Mouse (Mus musculus) heart, postnatal 36 days (tissue): ENCODE measurements around the gene Lrrc39. TPM values are rescaled to one million over a fixed set of nuclear protein-coding genes. Genes with fewer than 3 reads are reported as not detected.
A peak's percentile ranks its signal among the peaks of the same experiment; 100 is the strongest.
"Not testable (repeated sequence)": the region's sequence is repeated elsewhere in the genome, so short reads cannot be mapped to it uniquely, and the experiment has no call there.

ENCODE experiments used
- DNase-seq, 2 experiments: peaks; one replicate each; pipeline ENCODE4 v3.0.0; 2021 to 2022
- intact Hi-C: fragments of 180-260 bp; cut with DNase I; formaldehyde crosslinking; loops from one replicate; pipeline ENCODE4 v1.15.1; 2025
- total RNA-seq, 2 experiments: library from RNA; stranded (reverse); gene quantifications; 2 replicates each; pipeline ENCODE4 v1.2.3; 2021

Lrrc39 gene
- 10 to 100 TPM; 74.1 to 75.1 TPM for total RNA-seq

- DNase-seq = peak in 1 of 2 experiments; percentile 16
- intact Hi-C loops = loop anchor here (2.0 kb wide), 1 partner anchor 54 kb away; the partner anchor contains the start of gene Rtca
Observed at GRCm38 (mm10) chr3:116562408-116563094, at the start of gene Lrrc39. Gene Lrrc39 (plus strand): TSS chr3:116562973.

GRCm38 (mm10) chr3:116520141-116520761 is 42.5 kb upstream of the Lrrc39 start:
- intact Hi-C loops = no loop called here
- no peak for DNase-seq

DNA sequence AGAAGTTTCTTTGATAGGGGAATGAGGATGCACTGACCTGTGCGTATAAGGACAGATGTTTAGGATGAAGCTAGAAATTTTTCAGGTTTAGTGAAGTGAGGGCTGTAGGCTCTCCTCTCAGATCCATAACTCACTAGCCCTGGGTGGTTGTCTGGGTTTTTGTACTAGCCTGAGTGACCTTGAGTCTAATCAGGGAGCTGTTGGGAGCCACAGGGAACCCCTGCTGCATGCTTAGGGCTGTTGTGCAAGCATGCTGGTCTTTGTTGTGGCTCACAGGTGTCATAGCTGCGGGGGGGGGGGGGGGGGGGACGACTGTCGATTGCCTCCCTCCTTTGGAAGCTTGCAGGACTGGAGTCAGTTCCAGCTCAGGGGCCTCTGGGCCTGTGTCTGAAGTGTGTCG is 33.0 kb upstream of the Lrrc39 start:
- intact Hi-C loops = no loop called here
- DNase-seq = no peak

DNA sequence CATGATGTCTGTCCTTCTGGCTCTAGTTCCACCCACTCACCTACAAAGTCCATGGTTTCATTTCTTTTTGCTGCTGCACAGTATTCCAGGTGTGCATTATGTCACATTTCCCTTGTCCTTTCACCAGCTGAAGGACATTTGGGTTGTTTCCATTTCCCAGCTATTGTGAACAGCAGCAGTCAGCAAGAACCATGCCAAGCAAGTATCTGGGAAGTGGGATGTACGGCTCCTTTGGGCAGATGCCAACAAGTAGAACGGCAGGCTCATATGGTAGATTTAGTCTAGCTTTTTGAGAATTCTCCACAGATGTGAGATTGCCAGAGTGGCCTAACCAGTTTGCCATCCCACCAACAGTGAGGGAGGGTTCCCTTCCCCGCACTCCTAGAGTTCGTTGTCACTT is 31.9 kb upstream of the Lrrc39 start:
- no peak for DNase-seq
- intact Hi-C loops = no loop called here

- peak; percentile 50 to 56 for DNase-seq
Observed at GRCm38 (mm10) chr3:116536428-116537199, 26.2 kb upstream of the Lrrc39 start.

DNA sequence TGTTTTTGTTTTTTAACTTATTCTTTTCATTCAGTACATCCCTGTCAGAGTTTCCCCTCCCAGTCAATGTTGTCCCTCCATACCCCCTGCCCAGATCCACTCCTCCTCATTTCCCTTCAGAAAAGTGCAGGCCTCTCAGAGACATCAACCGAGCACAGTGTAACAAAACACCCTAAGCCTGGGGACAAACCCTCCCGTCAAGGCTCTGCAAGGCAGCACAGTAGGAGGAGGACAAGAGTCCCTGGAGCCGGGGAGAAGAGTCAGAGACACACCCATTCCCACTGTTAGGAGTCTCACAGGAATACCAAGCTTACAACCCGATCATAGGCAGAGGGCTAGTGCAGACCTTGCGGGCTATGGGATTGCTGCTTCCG is 25.6 kb upstream of the Lrrc39 start:
- intact Hi-C loops = no loop called here
- no peak for DNase-seq

More at GRCm38 (mm10) chr3:116536428-116537199, 26.2 kb upstream of the Lrrc39 start:
- intact Hi-C loops = no loop called here

- no peak for DNase-seq
- intact Hi-C loops = no loop called here
Observed at GRCm38 (mm10) chr3:116542070-116542469, 20.7 kb upstream of the Lrrc39 start.

DNA sequence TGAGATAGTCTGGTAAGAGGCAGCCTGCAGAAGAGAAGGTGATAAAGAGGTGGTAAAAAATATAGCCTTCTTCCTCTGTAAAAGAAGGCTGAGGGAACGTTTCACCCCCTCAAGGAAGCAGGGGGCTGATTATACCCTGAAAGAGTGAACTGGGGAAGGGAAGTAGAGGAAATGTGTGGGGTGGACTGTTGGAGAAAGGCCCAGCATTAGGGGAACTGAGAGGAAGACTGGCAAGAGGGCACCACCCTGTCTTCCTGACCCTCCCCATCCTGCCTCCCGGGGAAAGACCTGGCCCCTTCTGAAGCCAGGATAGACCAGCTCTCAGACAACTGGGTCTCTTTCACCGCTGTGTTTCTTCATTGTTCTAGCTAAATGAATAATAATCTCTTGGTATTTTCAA is 20.2 kb upstream of the Lrrc39 start:
- DNase-seq = no peak
- intact Hi-C loops = no loop called here

DNA sequence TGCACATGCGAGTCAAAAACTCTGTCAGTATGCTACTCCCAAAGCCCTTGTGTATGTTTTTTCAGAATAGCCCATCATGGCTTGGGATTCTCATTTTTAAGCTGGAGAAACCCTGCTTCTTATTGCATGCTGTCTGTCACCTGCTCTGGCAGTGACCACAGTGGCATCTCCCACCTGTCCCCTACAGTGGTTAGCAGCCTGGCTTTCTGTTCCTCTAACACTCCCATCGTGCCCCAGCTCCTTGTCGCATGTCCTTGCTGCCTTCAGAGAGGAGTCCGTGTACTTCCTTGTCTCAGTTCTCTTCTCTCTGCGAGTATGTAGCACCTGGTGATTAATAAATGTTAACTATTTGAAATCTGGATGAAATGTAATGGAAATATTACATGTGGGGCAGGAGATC is 15.3 kb upstream of the Lrrc39 start:
- intact Hi-C loops = no loop called here
- no peak for DNase-seq

DNA sequence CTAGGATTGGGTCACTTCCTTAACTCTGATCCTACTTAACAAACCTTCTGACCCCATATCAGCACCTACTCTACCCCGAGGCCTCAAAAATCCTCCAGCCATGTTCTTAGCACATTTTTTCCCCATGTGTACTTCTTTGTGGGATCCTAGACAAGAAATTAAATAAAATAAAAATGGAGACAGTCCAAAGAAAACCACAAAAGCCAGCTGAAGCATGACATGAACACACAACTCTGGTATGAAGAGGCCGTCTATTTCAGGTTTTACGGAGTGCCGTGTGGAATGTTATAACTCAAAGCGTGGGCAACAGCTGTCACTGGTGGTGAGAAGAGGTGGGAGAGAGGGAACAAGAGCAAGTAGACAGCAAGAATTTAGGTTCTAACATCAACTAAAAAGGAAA is 11.4 kb upstream of the Lrrc39 start:
- intact Hi-C loops = no loop called here
- DNase-seq = no peak

DNA sequence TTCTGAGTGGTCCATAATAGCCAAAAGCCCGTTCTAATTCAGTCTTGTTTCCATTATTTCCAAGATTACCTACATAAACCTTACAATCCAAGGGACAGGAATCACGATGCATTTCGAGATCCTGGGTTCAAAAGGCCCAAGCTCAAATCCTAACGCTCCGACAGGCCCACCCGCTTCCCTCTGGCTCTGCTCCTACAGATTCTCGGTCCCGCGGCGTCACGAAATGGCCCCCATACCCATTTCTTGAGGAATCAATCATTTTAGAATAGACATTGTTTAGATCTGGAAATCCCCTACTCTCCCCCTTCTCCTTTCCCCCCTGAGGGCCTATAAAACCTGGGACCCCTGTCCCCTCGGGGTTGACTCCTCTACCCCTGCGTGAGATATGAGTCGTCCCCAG is 1.5 kb upstream of the Lrrc39 start:
- intact Hi-C loops = not testable (repeated sequence)
- DNase-seq = peak in 1 of 2 experiments; percentile 39

- intact Hi-C loops = loop anchor here (2.0 kb wide), 1 partner anchor 54 kb away; the partner anchor contains the start of gene Rtca
- DNase-seq = no peak
Observed at GRCm38 (mm10) chr3:116563095-116563492, 321 bp downstream of the Lrrc39 start.

GRCm38 (mm10) chr3:116570628-116571027 is 7.9 kb downstream of the Lrrc39 start:
- intact Hi-C loops = no loop called here
- no peak for DNase-seq

DNA sequence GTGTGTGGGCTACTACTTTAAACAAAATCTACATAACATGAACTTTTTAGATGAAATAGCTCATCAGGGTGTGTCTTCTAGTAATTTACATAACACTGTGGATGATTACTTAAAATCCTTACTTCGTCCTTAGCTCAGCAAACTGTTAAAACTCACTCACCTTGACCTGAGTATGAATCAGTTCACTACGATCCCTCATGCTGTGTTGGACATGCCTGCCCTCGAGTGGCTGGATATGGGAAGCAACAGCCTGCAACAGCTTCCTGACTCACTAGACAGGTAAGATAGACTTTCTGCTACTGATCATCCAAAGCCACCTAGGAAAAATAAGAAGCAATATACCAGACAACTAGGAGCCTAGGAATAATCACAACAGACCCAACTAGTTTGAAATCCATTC is 14.5 kb downstream of the Lrrc39 start:
- intact Hi-C loops = loop anchor here (5.0 kb wide), 1 partner anchor 70 kb away; the partner anchor contains the start of gene Rtca
- no peak for DNase-seq

DNA sequence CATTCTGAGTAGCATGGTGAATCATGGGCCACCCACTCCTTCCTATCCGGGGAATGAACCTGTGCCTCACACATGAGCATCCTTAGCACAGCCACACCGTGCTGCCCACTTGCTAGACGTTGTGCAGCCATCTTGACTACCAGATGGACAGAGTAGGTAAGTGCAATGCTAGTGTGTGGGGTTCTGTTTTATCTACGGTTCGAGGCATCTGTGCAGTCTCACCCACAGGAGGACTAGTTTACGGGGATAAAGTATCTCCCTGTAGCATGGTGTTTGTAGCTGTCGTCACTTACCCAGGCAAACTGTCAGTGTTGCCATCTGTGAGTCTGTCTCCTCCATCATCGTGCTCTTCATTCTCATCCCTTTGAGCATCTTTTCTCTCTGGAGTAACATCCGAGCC is 19.4 kb downstream of the Lrrc39 start:
- intact Hi-C loops = no loop called here
- no peak for DNase-seq

DNA sequence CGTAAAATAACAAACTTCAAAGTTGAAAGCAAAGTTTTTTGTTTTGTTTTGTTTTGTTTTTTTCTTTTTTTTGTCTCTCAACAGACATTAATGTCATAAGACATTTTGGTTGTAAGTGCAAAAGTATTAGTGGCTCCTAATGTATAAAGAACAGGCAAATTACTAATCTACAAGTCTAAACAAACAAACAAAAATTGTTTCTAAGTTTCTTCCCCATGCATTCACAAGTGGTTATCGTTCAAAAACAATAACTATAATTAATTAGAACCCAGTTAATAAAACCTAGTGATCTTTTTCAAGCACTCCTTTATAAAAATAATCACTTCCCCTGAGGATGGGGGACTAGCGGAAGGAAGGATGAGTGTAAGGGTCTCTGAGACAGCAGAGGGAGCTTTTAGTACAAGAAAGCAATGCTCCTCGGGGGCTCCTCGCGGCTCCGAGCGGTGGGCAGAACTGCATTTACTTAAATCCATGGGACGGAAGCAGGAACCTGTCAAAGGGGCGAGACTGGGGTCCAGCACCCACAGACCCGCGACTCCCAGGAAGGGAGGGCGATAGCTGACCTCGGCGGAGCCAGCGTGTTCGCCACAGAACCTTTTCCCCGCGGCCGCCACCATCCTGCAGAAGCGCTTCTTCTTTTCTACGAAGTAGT is 31.4 kb downstream of the Lrrc39 start:
- intact Hi-C loops = loop anchor here (1.0 to 10.0 kb wide), 5 partner anchors 85 to 569 kb away; partner anchors contain the start of gene Rtca
- no peak for DNase-seq

- intact Hi-C loops = loop anchor here (1.0 to 10.0 kb wide), 7 partner anchors 42 to 570 kb away; partner anchors contain the start of genes Mfsd14a and Rtca
Observed at GRCm38 (mm10) chr3:116594728-116595602, 32.2 kb downstream of the Lrrc39 start, which contains the start of gene Sass6. Gene Sass6 (plus strand): TSS chr3:116594982.

GRCm38 (mm10) chr3:116595603-116595991 is 32.8 kb downstream of the Lrrc39 start:
- no peak for DNase-seq
- intact Hi-C loops = loop anchor here (1.0 to 10.0 kb wide), 6 partner anchors 42 to 571 kb away; partner anchors contain the start of genes Mfsd14a and Rtca

More at GRCm38 (mm10) chr3:116594728-116595602, 32.2 kb downstream of the Lrrc39 start, which contains the start of gene Sass6:
- DNase-seq = peak; percentile 96 to 100

- intact Hi-C loops = loop anchor here (5.0 to 10.0 kb wide), 3 partner anchors 38 to 575 kb away; no protein-coding TSS in a partner anchor
Observed at GRCm38 (mm10) chr3:116599705-116600104, 36.9 kb downstream of the Lrrc39 start.

More at GRCm38 (mm10) chr3:116599705-116600104, 36.9 kb downstream of the Lrrc39 start:
- no peak for DNase-seq
